Comparison of ENCODE assay signal across 15 mouse cellular contexts in the genomic region with DNA sequence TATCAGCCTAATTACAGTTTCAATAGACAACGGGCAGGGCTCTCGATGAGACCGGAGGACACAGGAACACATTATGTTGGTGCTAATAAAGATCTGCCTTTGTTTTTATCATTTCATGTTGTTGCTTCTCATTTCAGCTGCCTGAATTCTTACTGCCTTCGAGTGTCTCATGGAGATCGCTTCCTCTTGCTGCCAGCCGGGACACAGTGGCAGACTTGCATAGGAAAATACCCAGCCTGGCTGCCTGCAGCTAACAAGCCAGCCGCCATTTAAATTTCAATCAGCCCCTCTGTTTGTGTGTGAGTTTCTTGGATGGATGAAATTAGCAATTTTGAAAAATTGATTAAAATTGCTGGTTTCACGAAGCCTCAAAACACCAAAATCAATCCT.
DNase-seq lines count a peak whose midpoint lies in the region; ATAC-seq lines count a peak whose summit lies in the region.
"Had no signal": no experiment of that assay in that cellular context is flagged by ENCODE, and none has a peak within 500 bp of the region (broad histone marks: within the 10 kb centered on the region; RNA-seq: fewer than 3 reads in every experiment).

No protein-coding gene starts in this region.

- peaks cover 27% of the 10 kb centered on the region for H3K4me1 ChIP-seq in forebrain, embryonic 10.5 days
- peaks cover 27% of the 10 kb centered on the region for H3K4me1 ChIP-seq in forebrain, embryonic 15.5 days
- peaks cover 16% of the 10 kb centered on the region for H3K4me1 ChIP-seq in midbrain, embryonic 14.5 days (ENCODE audit: control insufficient read depth, insufficient read depth, low read length)

- no peaks in the 10 kb centered on the region; the same call in 1 of the 2 replicates for H3K27me3 ChIP-seq in forebrain, embryonic 10.5 days (ENCODE audit: poor library complexity, severe bottlenecking)
- no peaks in the 10 kb centered on the region for H3K27me3 ChIP-seq in forebrain, embryonic 15.5 days
- no peaks in the 10 kb centered on the region for H3K27me3 ChIP-seq in midbrain, embryonic 14.5 days (ENCODE audit: control insufficient read depth, insufficient read depth, low read length)

- 53% methylated on average over 8 of the region's 8 CpGs for WGBS in forebrain, embryonic 10.5 days
- WGBS in forebrain, embryonic 15.5 days: 16% methylated on average over 8 of the region's 8 CpGs
- WGBS in midbrain, embryonic 14.5 days: 21% methylated on average over 8 of the region's 8 CpGs

- peak; percentile 34 for DNase-seq in layer of hippocampus, adult 9-11 months
- no peak for DNase-seq in layer of hippocampus, adult 9-10 months (ENCODE audit: low spot score)
- no peak for DNase-seq in forebrain, embryonic 10.5 days (ENCODE audit: extremely low spot score, low spot score)
- DNase-seq in midbrain, embryonic 14.5 days: peak; percentile 75
- no peak for DNase-seq in urinary bladder, adult 2 months (ENCODE audit: low spot score)
- no peak for DNase-seq in kidney, adult 18-20 months
- DNase-seq: cerebellum, adult 2 months; heart, postnatal 36 days; kidney, adult 2 months; kidney, postnatal 4 days; lung, postnatal 14 days had no signal

- H3K4me3 ChIP-seq in forebrain, embryonic 10.5 days: no peak overlapping the region
- H3K4me3 ChIP-seq in forebrain, embryonic 15.5 days: no peak overlapping the region
- no peak overlapping the region for H3K4me3 ChIP-seq in midbrain, embryonic 14.5 days (replicated peaks; ENCODE audit: low read depth, low read length)
- H3K4me3 ChIP-seq: erythroblast, embryonic 14.5 days had no signal

- 0 out of 2 replicates have a peak overlapping the region, but pooled peaks have one; percentile 22 for H3K27ac ChIP-seq in forebrain, embryonic 10.5 days
- H3K27ac ChIP-seq in forebrain, embryonic 15.5 days (replicated peaks): peak overlapping the region; percentile 56
- H3K27ac ChIP-seq in midbrain, embryonic 14.5 days (replicated peaks; ENCODE audit: low read depth, low read length): peak overlapping the region; percentile 41
- H3K27ac ChIP-seq: liver, embryonic 14.5 days had no signal

- peak; percentile 59; the same call in 1 of the 2 replicates for ATAC-seq in forebrain, embryonic 15.5 days (replicated peaks)
- no peak for ATAC-seq in midbrain, embryonic 14.5 days (ENCODE audit: low FRiP score, low TSS enrichment)
- ATAC-seq: CD4-positive, CD25-positive, alpha-beta regulatory T cell, adult 4 months had no signal

- H3K36me3 ChIP-seq in forebrain, embryonic 10.5 days (replicated peaks): no peaks in the 10 kb centered on the region
- H3K36me3 ChIP-seq in forebrain, embryonic 15.5 days: no peaks in the 10 kb centered on the region
- H3K36me3 ChIP-seq in midbrain, embryonic 14.5 days (ENCODE audit: control insufficient read depth, insufficient read depth, low read length): no peaks in the 10 kb centered on the region

- H3K9me3 ChIP-seq in forebrain, embryonic 10.5 days: no peaks in the 10 kb centered on the region
- H3K9me3 ChIP-seq in forebrain, embryonic 15.5 days: no peaks in the 10 kb centered on the region
- H3K9me3 ChIP-seq in midbrain, embryonic 14.5 days (ENCODE audit: control insufficient read depth, low read length): no peaks in the 10 kb centered on the region

- H3K9ac ChIP-seq in forebrain, embryonic 15.5 days (replicated peaks): no peak overlapping the region
- H3K9ac ChIP-seq in midbrain, embryonic 14.5 days (replicated peaks; ENCODE audit: low read length): no peak overlapping the region
- H3K9ac ChIP-seq: liver, embryonic 14.5 days had no signal

- H3K4me2 ChIP-seq in forebrain, embryonic 15.5 days (replicated peaks): no peak overlapping the region
- H3K4me2 ChIP-seq in midbrain, embryonic 14.5 days (ENCODE audit: low read length): no peak overlapping the region

Comparison
In these comparisons a context has a peak if more than half of its experiments do, and no peak if none do; other contexts are left out.
1. DNase-seq: peak in layer of hippocampus, adult 9-11 months (single experiment) and midbrain, embryonic 14.5 days (single experiment); none in layer of hippocampus, adult 9-10 months (single experiment), forebrain, embryonic 10.5 days (single experiment), urinary bladder, adult 2 months (single experiment) and kidney, adult 18-20 months (single experiment).
2. Peak in every context shown above with its lines, with median percentiles within 50 percentile points of each other: H3K27ac ChIP-seq.